Mouse (Mus musculus): ENCODE measurements around the gene Nudt16l1.

The Nudt16l1 gene

GRCm38 (mm10) chr16:4938461-4938860 is at the start of gene Nudt16l1:
Nudt16l1 (plus strand) TSS chr16:4938761.
- DNase-seq (ENCODE audit: low spot score in 2 of 2), result no peak

DNA sequence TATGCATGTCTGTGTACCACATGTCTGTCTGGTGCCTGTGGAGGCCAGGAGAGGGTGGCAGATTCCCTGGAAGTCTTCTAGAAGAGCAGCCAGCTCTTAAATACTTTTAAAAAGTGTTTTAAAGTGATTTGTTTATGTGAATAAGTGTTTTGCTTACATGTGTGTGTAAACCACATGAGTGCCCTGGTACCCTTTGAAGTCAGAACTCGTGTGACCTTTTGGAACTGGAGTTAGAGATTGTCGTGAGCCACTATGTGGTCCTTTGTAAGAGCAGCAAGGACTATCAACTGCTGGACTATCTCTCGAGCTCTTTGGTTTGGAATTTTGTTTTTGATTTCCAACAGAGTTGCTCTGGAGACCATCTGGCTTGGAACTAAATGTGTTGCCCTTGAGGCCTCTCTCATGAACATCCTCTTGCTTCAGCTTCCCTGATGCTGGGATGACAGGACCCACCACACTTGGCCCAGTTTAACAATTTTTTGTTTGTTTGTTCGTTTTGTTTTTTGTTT is 48.3 kb upstream of the Nudt16l1 start:
- DNase-seq (ENCODE audit: low spot score in 2 of 2), result no peak

- DNase-seq (ENCODE audit: low spot score in 2 of 2), result no peak
Observed at GRCm38 (mm10) chr16:4892171-4892570, 46.4 kb upstream of the Nudt16l1 start.

DNA sequence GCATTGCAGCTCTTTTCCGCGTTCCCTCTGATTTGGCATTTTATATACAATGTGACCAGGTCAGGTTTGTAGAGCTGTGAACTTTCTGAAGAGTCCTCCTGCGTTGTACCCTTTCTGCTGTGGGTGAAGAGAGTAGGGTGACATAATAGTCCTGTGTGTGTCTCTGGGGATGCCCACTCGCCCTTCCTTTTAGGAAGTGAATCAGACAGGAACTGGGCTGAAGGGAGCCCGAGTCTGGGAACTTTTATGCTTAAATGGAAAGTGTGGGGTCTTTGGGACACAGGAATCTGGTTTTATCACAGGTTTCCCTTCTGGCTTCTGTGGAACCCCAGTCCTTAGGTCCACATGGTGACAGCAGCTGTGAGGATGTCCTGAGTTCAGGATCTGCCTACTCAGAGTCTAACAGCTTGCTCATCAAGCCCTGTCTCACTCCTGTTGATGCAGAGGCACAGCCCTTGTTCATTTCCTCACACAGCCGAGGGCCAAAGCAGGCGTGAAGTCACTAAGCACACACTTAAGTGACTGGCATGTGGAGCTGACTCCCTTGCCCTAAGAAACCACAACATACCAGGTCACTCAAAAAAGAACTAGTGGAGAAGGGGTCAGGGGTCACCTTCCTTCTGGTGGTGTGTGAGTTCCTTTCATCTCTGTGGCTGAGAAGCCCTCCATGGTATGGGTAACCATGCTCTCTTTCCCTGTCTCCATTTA is 44.2 kb upstream of the Nudt16l1 start:
- no peak for DNase-seq (ENCODE audit: low spot score in 2 of 2)

DNA sequence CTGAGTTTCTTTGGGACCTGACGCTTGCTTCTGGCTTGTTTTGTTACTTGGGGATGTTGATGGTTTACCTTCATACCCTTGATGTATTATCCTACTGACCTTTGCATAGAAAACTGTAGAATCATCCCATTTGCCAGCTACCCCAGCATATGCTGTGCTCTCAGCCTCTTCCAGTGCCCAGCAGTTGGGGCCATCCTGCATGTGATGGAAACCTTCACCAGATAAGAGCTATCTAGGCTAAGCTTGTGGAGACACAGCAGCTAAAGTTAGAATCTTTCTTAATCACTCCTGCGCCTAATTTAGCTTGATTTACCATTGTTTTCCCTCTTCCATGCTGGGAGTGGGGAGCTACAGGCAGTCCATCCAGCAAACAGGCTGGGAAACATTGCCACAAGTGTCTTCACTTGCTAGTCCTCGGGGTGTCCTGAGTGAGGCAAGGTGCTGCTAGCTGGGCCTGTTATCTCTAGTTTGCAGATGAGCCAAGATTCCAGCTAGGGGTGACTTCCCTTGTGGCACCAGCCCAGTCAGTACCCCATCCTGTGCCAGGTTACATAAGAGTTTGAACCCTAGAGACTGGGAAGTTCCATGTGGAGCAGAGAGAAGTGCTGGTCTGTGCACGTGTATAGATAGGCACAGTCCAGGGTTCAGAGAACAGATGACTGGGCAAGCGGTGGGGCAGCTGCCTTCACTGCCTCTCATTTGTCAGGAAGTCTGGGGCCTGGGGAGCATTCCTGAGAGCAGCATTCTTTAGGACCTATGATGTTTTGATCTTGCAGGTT is 42.1 kb upstream of the Nudt16l1 start:
- DNase-seq (ENCODE audit: low spot score in 2 of 2), result no peak

DNA sequence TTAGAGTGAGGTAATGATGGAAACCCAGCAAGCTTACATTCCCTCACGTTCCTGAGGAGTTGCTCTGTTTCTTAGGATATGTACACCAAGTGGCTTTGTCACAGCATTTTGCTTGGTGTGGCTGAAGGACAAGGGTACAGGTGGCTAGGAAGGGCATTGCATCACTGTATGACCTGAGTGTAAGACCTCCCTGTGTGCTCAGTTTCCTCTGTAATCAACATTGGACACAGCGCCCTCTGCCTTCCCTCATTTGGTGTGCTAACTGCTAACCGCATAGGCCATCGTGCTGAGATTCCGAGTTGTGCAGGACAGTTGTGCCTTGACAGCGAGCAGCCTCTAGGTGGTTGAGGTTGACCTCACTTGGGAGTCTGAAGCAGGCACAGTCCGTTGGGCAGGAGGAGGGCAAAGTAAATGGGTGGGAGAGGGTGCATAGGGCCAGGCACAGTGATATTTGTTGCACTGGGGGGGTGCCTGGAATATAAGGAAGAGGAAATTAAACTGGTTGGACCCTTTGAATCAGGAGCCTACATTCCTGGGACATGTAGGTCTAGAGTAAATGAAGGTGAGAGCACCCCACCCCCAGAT is 41.3 kb upstream of the Nudt16l1 start:
- peak in 1 of 2 experiments; percentile 30 for DNase-seq (ENCODE audit: low spot score in 2 of 2)

DNA sequence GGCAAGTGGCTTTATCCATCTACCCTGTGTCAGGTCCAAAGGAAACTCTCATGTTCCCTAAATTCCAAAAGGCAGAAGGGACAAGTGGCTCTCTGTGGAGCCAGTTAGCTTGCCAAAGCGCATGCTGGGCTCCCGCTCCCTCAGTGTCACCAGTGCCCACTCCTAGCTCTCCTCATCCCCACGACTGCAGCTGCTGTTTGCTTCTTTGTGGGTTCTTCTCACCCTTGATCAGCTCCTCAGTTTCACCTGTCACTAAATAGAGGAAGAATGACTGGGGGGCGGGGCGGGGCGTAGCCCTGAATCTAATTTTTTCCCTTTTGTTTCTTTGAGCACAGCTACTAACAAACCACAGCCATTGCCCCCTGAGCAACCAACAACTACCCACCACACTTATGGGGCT is 39.7 kb upstream of the Nudt16l1 start:
- DNase-seq (ENCODE audit: low spot score in 2 of 2), result peak in 1 of 2 experiments; percentile 73

- DNase-seq (ENCODE audit: low spot score in 2 of 2), result no peak
Observed at GRCm38 (mm10) chr16:4899711-4900110, 38.9 kb upstream of the Nudt16l1 start.

GRCm38 (mm10) chr16:4901167-4901566 is 37.4 kb upstream of the Nudt16l1 start:
- DNase-seq (ENCODE audit: low spot score in 2 of 2), result no peak

- no peak for DNase-seq (ENCODE audit: low spot score in 2 of 2)
Observed at GRCm38 (mm10) chr16:4902390-4902789, 36.2 kb upstream of the Nudt16l1 start.

GRCm38 (mm10) chr16:4903491-4904102 is 35.0 kb upstream of the Nudt16l1 start:
- no peak for DNase-seq (ENCODE audit: low spot score in 2 of 2)

DNA sequence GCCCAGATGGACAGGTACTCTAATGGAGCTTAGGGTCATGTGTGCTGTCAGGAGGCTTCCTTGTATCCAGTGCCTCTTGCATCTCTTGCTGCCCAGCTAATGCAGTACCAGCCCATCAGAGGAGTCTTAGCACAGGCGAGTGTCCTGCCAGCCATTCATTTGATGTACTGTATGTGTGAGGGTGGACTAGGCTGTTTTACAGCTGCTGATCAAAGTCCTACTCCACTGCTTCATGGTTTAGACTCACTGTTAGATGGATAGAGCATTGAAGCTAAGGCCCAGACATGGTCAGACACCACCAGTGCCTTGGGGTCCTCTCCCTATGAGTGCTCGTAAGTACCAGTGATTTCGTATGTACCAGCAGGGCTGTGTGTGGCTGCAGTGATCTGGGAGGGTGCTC is 33.7 kb upstream of the Nudt16l1 start:
- DNase-seq (ENCODE audit: low spot score in 2 of 2), result no peak

- DNase-seq (ENCODE audit: low spot score in 2 of 2), result no peak
Observed at GRCm38 (mm10) chr16:4905591-4905990, 33.0 kb upstream of the Nudt16l1 start.

- DNase-seq (ENCODE audit: low spot score in 2 of 2), result no peak
Observed at GRCm38 (mm10) chr16:4906559-4906958, 32.0 kb upstream of the Nudt16l1 start.

GRCm38 (mm10) chr16:4907386-4907785 is 31.2 kb upstream of the Nudt16l1 start:
- no peak for DNase-seq (ENCODE audit: low spot score in 2 of 2)

DNA sequence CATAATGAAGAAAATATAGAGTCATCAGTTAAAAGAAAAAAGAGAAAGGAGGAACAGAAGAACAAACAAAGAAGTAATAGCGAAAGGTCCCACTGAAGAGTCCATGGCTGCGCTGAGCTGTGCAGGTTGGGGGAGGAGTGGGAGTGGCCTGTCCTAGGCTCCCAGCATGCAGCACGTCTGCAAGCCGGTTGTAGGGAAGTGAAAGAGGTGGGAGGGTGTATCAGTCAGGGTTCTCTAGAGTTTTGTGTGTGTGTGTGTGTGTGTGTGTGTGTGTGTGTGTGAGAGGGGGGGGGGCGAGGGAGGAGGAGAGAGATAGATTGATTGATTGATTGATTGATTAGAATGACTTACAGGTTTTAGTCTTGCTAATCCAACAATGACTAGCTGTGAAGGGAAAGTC is 30.6 kb upstream of the Nudt16l1 start:
- DNase-seq (ENCODE audit: low spot score in 2 of 2), result peak in 1 of 2 experiments; percentile 68

DNA sequence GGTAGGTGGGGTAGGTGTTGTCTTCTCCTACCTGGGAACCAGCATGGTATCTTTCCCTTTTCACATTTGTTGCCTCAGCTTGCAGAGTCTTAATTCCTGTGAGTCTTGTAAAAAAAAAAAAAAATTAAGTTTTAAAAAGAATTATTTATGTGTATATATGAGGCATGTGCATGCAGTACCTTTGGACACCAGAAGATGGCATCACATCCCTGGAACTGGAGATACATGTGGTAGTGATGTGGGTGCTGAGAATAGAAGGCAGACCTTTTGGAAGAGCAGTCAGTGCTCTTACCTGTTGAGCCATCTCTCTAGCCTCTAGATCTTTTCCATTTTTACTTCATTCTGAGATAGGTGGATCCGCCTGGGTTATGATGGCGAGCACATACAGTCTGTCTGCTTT is 28.8 kb upstream of the Nudt16l1 start:
- peak in 1 of 2 experiments; percentile 48 for DNase-seq (ENCODE audit: low spot score in 2 of 2)

DNA sequence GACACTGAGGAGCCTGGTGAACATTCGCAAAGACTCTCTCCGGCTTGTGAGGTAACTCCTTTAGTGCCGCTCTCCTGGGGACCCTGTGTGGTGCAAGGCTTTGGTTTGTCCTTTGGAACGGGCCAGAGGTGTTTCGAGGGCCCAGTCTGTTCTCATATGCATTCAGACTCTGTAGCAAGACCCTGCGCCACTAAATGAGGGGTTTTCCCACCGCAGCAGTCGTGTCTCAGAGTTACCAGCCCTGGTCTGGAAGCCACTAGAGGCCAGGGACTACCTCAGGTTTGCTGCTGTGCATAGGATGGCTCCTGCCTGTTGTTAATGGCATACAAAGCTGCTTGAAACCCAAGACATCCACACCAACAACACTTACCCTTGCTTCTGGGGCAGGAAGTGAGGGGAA is 27.8 kb upstream of the Nudt16l1 start:
- no peak for DNase-seq (ENCODE audit: low spot score in 2 of 2)

DNA sequence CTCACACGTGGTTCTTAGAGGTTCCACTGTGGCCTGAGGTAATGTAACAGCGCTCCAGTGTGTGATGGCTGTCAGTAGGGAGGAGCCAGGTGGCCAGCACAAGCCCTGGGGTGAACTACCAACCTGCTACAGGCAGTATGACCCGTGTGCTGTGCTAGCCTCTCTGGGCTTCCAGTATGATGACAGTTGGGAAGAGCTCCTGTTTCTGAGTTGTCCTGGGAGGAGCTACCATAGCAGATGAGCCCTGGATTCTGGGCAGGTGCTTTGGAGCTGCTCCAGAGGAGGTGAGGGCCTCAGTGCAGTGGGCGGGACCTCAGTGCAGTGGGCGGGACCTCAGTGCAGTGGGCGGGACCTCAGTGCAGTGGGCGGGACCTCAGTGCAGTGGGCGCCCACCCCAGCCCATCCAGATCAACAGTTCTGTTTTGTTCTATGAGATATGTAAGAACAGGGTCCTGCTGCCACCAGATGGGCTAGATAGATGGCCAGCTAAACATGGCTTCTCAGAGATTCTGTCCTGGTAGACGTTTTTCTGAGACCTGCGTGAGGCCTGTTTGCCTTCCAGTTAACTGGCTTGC is 26.4 kb upstream of the Nudt16l1 start:
- no peak for DNase-seq (ENCODE audit: low spot score in 2 of 2)

DNA sequence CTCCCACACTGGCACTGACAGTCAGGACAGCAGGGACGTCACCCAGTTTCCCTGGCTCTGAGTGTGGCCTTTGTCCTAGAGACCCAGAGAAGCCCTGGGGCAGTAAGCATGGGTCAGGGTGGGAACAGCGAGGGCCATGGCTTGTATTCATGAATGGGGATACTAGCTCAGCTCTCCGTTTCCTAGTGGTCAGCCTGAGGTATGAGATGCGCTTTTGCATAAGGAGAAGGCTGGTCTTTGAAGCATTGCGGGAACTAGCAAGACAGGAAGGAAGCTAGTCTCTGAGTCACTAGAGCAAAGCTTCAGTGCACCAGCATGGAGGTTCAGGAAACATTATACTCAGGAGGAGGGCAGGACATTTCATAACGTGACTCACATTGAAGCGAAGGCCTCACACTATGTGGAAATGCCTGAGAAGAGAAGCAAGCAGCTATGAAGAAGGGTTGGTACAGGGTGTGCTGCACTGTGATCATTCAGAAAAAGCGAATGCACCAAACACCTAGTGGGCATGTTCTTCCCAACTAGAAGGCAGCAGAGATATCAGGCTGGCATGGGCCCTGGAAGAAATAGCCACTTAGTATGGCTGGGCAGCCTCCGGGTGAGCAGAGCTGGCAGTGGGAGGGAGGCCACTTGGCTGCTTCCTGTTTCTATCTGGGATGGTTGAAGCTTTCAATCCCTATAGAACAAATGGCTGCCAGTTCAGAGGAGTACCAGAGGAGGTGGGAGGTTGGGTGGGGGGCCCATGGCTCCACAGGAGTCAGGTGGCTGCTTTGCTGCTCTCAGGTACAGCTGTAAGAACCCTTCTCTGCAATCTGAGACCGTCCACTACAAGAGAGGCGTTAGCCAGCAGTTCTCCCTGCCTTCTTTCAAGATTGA is 25.4 kb upstream of the Nudt16l1 start:
- peak in 1 of 2 experiments; percentile 24 for DNase-seq (ENCODE audit: low spot score in 2 of 2)

Measured in spleen, postnatal 10 days (tissue).